Mouse (Mus musculus) urinary bladder, postnatal 10 days (tissue): ENCODE data around the gene Ddx31.

Source experiments
- DNase-seq: peaks from one replicate; pipeline ENCODE4 v3.0.0; 2022; ENCODE audit warnings: low spot score

Ddx31 gene

DNA sequence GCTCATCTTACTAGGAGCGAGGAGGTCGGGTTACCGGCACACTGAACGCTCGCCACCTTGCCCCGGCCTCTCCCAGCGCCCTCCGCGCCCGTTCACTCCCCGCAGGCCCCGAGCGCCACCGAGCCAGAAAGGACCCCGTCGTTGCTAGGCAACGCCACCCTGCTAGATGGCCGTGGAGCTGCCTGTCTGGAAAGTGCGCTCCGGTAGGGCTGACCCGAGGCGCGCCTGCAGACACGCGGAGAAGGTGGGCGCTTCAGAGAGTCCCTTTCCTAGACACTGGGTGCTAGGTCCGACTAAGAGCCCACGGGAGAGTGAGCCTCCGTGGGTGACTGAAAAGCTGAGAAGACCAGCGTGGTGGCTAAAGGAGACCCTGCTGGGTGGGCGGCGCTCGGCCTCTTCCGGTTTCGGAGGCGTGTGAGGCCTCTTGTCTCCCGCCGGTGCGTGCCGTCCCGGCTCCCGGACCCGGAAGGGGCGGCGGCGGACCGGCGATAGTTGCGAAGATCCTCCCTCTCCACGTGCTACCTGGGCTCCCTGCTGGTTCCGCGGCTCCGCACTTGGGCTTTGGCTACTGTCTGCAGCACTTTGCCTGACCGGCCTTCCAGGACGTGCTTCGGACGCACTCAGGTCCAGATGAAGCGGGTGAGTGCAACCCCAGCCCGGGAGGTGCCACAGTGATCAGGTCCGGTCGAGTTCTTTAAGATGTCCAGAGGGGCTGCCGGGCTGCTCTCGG lies at the start of gene Ddx31, which contains the start of gene Gtf3c4:
Gene Ddx31, plus strand, starts transcription at position 185 of the 730 bp plus-strand sequence.
Gene Gtf3c4, minus strand, starts transcription at position 139 of the 730 bp plus-strand sequence.
- DNase-seq, result peak; percentile 86

DNA sequence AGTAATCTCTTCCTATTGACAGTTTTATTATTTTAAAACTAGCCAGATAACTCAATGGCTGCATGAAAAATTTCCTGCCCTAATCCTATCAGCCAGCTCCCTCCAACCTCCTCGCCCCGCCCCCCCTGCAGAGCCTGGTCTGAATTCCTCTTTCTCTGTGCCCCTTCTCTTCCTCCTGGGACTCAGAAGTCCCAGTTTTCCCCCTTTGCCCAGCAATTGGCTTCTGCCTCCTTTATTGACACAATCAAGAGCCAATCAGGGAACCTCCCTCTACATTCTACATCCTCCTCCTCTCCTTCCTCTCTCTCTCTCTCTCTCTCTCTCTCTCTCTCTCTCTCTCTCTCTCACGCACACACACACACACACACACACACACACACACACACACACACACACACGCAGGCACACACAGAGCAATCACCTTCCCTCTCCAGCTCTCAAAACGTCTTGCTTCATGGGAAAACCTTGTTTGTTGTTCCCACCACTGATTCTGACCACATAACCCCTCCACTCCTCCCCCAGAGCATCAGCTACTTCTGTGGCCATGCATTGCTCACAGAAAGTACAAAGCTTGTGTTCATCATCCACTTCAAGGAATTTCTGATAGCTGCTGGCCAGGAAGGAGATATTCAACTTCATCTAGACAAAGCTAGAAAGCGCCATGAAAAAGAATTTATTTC lies 47.1 kb upstream of the Ddx31 start:
- DNase-seq, result no peak

DNA sequence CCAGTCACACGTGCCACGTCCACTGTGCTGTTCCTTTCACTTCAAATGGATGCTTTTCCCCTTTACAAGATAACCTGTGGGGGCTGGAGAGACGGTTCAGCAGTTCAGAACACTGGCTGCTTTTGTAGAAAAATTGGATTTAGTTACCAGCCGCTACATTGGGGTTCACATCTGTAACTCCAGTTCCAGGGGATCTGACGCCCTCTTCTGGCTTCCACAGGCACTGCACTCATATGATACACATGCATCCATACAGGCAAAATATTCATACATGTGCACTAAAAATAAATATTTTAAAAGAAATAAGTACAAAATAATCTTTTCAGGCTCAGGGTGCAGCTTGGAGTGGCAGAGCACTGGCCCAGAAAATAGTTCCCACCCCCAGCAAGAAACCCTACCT lies 45.6 kb upstream of the Ddx31 start:
- no peak for DNase-seq

DNA sequence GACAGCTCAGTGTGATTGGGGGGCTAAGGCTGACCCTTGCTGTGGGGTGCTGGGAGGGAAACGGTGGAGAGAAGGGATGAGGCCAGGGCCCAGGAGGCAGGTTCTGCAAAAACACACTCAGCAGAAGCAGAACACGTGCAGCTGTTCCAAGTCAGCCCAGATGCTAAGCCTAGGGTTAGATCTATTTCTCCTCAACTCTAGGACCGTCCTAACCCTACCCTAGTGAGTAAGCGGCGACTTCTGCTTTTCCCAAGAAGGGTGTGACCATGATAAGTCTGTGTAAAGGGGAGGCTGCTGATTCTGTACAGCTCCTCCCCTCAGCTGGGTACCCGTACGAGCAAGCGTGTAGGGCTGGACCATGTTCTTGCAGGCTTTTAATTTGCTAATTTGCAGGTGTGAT lies 43.9 kb upstream of the Ddx31 start:
- no peak for DNase-seq

DNA sequence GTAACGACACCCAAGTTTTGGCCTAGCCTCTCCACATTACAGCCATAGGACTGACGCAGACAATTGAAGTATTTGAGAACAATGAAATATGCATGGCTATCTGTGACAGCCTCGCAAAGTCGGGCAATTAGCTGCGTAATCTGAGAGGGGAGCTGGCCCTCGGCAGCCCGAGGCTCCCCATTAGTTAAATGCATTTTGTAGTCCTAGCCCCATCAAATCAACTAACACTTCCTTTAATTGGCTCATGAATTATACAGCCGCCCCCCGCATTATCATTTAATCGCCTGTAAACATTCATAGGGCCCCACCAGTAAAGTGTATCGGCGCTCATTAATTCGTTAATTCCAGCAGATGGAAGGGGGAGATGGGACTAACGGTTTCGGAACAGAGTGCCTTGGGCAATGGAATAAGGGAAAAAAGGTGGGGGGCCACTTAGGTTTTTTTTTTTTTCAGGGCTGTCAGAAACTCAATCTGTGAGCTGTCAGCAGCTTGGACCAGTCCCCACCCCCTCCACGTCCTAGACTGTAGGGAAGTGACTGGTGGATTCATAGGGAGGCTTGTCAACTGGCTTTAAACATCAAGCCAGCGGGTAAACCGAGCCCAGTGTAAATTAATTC lies 42.6 kb upstream of the Ddx31 start:
- DNase-seq, result no peak

DNA sequence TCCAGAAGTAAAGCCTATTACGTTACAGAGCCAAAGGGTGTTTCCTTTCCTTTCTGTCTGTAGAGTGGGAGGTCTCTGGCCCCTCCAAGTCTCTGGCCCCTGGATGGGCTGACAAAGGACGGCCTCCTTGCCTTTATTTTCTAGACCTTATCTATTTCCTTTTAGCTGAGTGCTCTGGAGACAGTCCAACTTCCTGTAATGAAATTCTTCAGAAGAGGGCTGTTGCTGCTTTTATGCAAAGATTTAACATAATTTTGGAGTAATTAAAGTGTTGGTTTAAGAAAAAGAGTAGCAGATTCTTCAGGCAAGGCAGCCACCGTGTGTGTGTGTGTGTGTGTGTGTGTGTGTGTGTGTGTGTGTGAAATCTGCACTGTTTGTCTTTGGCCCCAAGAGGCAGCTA lies 41.8 kb upstream of the Ddx31 start:
- DNase-seq, result no peak

GRCm38 (mm10) chr2:28799575-28799974 lies 40.6 kb upstream of the Ddx31 start:
- DNase-seq, result no peak

DNA sequence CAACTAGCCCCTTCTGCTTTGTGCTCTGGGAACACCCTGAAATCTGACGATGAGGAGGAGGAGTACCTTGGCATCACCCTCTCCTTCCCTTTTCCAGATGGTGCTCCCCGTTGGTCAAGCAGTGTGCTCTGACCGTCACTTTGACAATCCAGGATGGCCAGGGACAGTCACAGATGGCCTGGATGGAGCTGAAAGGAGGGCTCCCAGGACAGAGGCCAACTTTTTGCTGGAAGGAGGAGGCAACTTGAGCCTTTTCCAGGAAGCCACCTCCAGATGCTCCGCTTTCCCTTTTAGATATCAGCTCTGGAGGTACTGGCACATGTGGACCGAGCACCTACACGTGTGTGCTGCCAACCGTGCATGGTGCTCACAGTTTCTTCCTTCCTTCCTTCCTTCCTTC lies 36.8 kb upstream of the Ddx31 start:
- DNase-seq, result no peak

DNA sequence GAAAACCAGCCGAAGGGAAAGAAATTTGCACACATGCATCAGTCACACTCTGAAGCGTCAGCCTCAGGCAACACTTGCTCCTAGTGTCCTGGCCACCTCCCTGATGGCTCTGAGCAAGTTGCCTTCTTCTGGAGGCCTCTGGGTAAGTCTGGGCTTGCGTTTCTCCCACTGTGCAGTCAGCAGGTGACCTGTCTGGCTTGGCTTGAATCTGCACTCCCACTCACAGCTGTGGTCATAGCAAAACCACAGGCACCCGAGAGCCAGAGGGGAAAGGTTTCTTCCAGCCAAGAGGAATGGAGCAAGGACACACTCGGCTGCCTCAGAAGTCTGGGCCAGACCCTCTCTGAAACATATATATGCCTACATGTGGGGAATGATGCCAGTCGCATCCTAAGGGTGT lies 31.4 kb upstream of the Ddx31 start:
- no peak for DNase-seq

DNA sequence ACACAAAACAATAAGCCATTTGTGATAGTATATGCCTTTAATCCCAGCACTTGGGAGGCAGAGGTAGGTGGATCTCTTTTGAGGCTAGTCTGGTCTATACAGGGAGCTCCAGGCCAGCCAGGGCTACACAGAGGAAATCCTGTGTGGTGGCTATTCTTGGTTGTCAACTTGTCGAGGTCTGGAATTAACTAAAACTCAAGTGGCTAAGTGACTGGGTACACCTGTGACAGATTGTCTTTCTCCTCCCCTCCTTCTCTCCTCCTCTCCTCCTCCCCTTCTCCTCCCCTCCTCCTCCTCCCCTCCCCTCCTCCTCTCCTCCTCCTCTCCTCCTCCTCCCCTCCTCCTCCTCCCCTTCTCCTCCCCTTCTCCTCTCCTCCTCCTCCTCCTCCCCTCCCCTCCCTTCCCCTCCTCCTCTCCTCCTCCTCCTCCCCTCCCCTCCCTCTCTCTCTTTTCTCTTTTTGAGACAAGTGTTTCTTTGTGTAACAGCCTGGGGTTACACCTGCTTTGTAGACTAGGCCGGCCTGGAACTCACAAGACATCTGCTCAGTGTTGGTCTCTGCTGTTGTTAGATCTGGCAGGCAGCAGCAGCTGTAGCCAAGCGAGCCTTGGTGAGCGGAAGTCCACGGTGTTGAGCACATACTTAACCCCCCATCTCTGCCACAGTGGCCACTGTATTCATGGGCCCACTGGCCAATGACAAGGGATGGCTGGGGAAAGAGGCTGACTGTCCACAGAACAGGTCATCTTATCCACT lies 29.8 kb upstream of the Ddx31 start:
- no peak for DNase-seq

- DNase-seq, result no peak
Observed at GRCm38 (mm10) chr2:28818866-28819265, 21.3 kb upstream of the Ddx31 start.

DNA sequence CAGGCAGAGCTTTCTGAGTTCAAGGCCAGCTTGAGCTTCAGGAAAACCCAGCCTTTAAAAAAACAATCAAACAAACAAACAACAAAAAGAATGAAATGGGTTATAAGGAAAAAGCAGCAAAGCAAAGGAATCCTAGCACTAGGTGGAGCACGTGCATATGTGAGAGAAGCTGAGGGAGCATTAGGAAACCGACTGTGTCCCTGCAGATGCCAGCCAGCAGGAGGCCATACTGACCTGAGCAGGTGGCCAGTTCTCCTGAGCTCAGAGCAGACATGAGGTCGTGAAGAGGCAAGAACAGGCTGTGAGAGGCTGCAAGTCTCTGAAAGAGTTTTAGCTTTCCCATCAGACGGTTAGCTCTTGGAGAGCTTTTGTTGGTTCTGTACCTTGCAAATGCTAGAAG lies 10.9 kb upstream of the Ddx31 start:
- DNase-seq, result no peak

DNA sequence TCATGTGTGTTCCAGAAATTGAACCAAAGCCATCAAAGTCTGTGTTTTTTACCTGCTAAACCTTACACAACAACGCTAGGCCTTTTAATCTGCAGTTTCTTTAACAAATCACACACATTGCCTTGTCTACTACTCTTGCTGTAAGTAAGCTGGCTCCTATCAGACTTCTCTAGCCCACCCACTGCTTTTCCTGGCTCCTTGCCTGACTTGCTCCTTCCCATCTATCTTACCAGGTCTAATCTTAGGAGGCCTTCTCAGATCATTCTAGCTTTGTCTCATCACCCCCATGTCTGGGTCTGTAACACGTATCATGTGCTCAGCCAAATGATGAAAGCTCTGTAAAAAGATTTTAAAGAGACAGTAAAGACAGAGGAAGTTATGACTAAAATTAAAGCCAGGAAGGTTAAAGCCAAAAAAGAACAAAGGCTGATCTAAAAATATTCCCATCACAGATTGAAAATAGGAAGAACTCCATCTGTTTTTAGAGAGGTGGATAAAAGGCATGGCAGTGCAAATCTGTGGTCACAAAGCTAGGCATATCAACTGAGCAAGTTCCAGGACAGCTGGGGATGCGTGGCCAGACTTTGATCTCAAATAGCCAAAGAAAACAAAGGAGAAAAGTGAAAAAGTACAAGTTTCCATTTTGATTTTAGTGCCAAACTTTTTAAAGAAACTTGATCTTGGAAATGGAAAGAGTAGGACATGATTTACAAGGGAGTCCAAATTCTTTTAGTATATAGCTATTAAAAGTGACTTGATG lies 3.8 kb upstream of the Ddx31 start:
- no peak for DNase-seq

DNA sequence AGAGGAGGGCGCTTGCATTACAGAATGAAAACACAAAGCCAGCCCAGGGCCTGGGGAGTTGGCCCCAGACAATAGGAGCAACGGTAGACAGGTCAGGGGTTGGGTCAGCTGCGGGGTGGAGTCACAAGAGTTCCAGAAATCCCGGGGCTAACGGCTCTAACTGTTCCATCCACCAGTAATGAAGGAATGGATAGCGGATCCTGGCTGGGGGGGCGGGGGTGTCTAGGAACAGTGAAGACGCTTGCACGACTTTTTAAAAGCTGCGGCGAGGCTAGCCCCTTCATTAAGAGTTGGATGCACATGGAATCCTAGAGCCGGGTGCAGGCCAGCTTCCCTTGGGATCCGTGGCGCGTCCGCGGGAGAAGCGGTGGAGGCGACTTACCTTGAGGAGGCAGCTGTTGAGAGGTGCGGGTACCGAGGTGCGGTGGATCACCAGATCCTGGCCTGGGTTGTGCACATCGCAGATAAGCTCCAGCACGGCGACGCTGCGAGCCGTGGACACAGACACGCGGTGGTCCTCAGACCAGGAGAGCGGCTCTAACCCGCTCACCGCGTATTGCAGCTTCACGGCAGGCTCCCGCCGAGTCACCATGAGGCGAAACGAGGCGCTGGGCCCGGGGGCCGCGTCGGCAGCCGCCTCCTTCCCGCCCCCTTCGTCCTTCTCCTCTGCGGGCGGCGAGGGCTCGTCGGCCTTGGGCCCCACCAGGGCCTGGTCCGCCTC lies 545 bp upstream of the Ddx31 start:
- DNase-seq, result no peak

DNA sequence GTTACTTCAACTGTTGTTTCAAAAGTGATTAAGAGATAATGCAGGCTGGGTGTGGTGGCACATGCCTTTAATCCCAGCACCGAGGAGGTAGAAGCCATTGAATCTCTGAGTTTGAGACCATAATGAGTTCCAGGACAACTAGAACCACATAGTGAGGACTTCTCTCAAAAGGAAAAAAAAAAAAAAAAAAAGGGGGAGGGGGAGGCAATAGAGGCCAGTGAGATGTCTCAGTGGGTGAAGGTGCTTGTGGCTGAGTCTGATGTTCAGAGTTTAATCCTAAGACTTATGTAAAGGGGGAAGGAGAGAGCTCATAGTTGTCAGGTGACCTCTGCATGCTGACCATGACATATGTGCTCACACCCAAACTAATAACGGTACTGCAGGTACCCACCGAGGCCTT lies 1.8 kb downstream of the Ddx31 start:
- DNase-seq, result no peak

DNA sequence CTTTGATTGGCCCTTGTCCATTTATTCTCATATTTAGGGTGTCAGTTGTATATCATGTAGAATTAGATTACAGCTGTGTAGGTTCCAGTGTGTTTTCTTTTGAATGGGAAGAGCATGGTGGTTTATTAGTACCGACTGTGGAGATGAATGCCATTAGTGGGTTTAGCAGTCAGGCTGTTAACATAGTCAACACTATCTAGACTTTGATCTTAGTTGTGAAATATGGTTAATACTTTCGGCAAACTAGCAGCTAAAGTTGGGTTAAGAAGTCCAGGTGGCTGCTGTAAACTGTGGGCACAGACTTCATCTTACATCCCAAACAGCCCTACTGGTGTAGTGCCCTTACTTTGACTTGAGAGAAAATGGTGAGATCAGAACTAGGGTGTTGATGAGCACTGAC lies 8.7 kb downstream of the Ddx31 start:
- no peak for DNase-seq

GRCm38 (mm10) chr2:28852594-28852993 lies 12.4 kb downstream of the Ddx31 start:
- no peak for DNase-seq

DNA sequence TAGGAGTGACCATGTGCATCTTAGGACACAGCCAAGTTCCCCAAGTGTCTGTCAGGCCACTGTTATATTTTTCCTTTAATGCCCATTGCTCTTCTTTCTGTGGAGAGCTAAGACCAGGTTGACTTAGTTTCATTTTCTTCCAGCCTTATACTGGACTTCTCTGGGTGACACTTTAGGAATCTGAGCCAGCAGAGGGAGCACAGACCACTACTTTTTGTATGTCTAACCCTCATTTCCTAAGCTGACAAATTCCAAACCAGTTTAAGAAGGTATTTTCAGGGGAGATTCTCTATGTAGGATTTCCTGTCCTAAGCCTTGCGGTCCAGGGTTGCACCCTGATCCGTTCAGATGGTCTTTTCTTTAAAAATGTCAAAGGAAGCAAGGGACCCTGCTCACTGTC lies 15.6 kb downstream of the Ddx31 start:
- no peak for DNase-seq

DNA sequence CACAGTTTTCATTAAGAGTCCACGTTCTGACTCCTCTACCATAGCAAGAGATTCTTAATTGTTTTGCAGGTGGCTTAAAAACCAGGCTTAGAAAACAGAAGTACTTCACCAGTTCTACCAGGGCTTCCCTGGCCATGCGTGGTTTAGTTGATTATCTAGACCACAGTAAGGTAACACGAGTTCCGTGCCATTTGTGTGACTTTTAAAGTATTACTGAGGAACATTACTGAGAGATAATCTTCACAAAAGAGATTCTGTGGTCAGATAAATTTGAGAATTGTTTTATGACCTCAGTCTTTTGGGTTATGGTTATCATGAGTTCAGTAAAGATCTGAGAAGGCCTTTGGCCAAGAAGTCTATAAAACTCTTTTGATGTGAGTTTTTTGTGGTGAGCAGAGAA lies 19.1 kb downstream of the Ddx31 start:
- no peak for DNase-seq

DNA sequence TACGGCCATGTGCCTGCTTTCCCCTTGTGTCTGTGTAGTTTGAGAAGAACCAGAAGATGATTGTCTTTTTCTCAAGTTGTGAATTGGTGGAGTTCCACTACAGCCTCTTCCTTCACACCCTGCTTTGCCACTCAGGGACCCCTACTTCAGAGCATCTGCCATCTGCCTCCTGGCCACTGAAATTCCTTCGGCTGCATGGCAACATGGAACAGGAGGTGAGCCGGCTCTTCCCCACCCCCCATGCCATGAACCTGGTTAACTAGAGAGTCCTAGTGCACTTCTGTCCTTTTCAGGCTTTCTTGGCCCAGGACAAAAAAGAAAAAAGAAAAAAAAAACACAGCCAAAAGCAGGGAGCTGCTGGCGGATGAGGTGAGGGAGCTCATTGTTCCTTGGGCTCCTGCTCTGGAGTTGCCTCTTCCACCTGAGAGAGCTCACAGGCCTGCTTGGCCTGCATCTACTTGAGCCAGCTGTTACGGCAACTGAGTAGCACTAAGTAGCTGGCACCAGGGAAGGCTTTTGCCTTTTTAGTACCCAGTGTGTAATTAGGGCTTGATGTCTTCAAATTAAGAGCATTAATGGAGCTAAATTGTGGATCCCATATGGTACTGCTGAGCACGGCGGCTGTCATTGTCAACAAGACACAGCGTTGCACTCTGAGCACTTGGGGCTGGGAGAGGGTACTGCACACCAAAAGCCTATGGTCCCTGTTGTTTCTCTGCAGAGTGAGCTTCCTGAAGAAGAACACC lies 20.6 kb downstream of the Ddx31 start:
- DNase-seq, result no peak
